Mouse (Mus musculus) embryonic fibroblast, embryonic 13.5 days (primary cell): ENCODE measurements around the gene Ksr1. TPM values are rescaled to one million over a fixed set of nuclear protein-coding genes. Genes with fewer than 3 reads are reported as not detected.

Experiments used
- H3K27ac ChIP-seq: 2 replicates; pipeline ENCODE4 v1.5.1; 2012; ENCODE audit warnings: low read length, control low read depth, inconsistent platforms; ENCODE audit not compliant: insufficient read depth
- H3K4me1 ChIP-seq: 2 replicates; pipeline ENCODE4 v1.6.1; 2011; ENCODE audit warnings: low read length; ENCODE audit not compliant: control insufficient read depth, insufficient read depth
- H3K4me3 ChIP-seq: 2 replicates; pipeline ENCODE4 v1.5.1; 2011; ENCODE audit warnings: mild to moderate bottlenecking, control low read depth, low read length; ENCODE audit not compliant: insufficient read depth
- CTCF ChIP-seq: IDR thresholded peaks from 2 replicates; pipeline ENCODE4 v1.5.1; 2011; ENCODE audit warnings: mild to moderate bottlenecking, control low read depth, low read length, moderate library complexity, borderline replicate concordance; ENCODE audit not compliant: insufficient read depth
- POLR2A ChIP-seq: IDR thresholded peaks from 2 replicates; pipeline ENCODE4 v1.6.1; 2011; ENCODE audit warnings: low read depth, mild to moderate bottlenecking, control low read depth, low read length, moderate library complexity
- polyA plus RNA-seq: library from polyadenylated mRNA; stranded (reverse); fragments of >200 nt; gene quantifications from 2 replicates; pipeline ENCODE4 v1.2.4, GENCODE M21; 2011; ENCODE audit warnings: low read depth; ENCODE audit not compliant: missing spikeins, insufficient read length

Gene Ksr1
- polyA plus RNA-seq, 1 experiment: 3.4 TPM

GRCm38 (mm10) chr11:79138621-79139020 lies 7.6 kb downstream of the Ksr1 start:
- no peak overlapping the region for H3K27ac ChIP-seq
- peaks cover 6% of the 10 kb centered on the region; the same call in 1 of the 2 replicates for H3K4me1 ChIP-seq
- no peak for TF ChIP-seq CTCF
- no peak for TF ChIP-seq POLR2A
- H3K4me3 ChIP-seq: no peak overlapping the region

GRCm38 (mm10) chr11:79137245-79137644 lies 9.0 kb downstream of the Ksr1 start:
- H3K4me1 ChIP-seq: peaks cover 6% of the 10 kb centered on the region; the same call in 1 of the 2 replicates
- TF ChIP-seq CTCF (no peak), POLR2A (no peak)
- H3K4me3 ChIP-seq: no peak overlapping the region
- no peak overlapping the region for H3K27ac ChIP-seq

GRCm38 (mm10) chr11:79135685-79136360 lies 10.4 kb downstream of the Ksr1 start:
- Histone ChIP-seq H3K27ac (no peak overlapping the region), H3K4me3 (no peak overlapping the region), H3K4me1 (no peaks in the 10 kb centered on the region; the same call in 1 of the 2 replicates)
- TF ChIP-seq CTCF (no peak), POLR2A (no peak)

DNA sequence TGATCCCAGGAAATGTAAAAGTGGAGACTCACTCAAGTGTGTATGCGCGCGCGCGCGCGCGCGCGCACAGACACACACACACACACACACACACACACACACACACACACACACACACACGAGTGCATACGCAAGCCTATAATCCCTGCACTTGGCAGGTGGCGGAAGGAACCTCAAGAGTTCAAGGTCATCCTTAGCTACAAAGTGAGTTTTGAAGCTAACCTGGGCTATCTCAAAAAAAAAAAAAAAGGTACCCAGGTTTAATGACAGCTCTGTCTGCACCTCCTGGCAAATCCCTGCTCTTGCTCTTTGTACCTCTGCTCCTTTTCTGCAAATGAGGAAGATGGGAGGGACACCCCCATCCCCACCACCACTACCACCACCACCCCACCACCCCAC lies 11.1 kb downstream of the Ksr1 start:
- H3K4me3 ChIP-seq: no peak overlapping the region
- H3K27ac ChIP-seq: no peak overlapping the region
- no peaks in the 10 kb centered on the region; the same call in 1 of the 2 replicates for H3K4me1 ChIP-seq
- TF ChIP-seq CTCF: no peak
- no peak for TF ChIP-seq POLR2A

DNA sequence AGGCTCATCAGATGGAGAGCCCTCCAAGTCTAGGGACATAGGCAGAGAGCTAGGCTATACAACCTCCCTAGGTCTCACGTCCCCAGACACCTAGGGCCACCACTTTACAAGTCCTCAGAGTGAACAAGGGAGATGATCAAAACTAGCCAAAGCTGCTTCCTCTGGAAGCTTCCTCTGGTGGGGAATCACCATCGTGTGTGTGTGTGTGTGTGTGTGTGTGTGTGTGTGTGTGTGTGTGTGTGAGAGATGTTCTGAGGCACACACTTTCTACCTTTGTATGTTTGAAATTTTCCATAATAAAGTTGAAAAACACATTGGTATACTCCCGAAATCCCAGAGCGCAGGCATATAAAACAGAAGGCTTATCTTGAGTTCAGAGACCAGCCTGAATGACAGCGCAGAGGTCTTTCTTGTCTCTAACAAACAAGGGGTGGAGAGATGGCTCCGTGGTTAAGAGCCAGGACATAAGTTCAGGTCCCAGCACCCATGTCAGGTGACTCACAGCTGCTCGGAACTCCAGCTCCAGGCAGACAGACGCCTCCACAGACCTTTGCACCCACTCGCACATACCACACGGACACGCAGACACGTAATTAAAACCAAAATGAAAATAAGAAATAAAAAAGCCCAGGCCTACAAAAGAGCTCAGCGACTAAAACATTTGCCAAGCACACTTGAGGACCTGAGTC lies 11.6 kb downstream of the Ksr1 start:
- Histone ChIP-seq H3K4me3 (no peak overlapping the region), H3K4me1 (no peaks in the 10 kb centered on the region; the same call in 1 of the 2 replicates), H3K27ac (no peak overlapping the region)
- TF ChIP-seq POLR2A (no peak), CTCF (no peak)

DNA sequence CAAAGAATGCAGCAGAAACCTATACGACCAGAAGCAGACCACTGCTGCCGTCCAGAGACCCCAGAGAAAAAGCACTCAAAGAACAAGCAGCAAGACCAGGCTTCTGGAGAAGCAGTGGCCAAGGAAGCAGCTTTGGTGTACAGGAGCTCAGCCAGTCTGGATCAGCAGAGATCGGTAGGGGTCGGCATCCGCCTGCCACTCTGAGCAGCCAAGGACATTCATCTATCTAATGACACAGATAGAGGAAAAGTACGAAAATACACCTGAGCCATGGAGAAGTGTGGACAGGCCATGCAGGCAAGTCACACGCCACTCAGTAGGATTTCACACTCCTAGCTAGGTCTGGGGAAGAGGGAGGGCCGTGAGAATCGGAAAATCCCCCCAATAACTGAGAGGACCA lies 12.2 kb downstream of the Ksr1 start:
- Histone ChIP-seq H3K27ac (no peak overlapping the region), H3K4me3 (no peak overlapping the region), H3K4me1 (no peaks in the 10 kb centered on the region; the same call in 1 of the 2 replicates)
- TF ChIP-seq POLR2A (no peak), CTCF (no peak)

DNA sequence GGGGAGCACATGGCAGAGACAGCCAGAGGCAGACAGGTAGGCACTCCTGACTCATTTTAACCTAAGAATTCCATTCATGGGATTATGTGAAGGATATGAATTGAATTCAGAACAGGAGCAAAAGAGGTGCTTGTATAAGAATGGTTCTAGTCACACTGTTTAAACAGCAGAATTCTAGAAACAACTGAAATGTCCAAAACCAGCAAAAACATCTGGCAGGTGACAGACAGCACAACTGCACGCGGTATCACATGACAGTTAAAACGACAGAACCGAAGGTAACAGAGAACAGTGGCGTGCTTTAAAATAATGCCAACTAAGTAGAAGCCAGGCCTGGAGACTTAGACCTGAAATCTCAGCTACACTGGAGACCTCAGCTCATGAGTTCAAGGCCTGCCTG lies 13.2 kb downstream of the Ksr1 start:
- no peaks in the 10 kb centered on the region; the same call in 1 of the 2 replicates for H3K4me1 ChIP-seq
- H3K27ac ChIP-seq: no peak overlapping the region

GRCm38 (mm10) chr11:79131949-79132411 lies 14.2 kb downstream of the Ksr1 start:
- Histone ChIP-seq H3K4me3 (no peak overlapping the region), H3K27ac (no peak overlapping the region), H3K4me1 (no peaks in the 10 kb centered on the region; the same call in 1 of the 2 replicates)
- TF ChIP-seq CTCF (no peak), POLR2A (no peak)

More for the DNA sequence above, 13.2 kb downstream of the Ksr1 start:
- TF ChIP-seq CTCF: no peak
- TF ChIP-seq POLR2A: no peak
- no peak overlapping the region for H3K4me3 ChIP-seq

- Histone ChIP-seq H3K4me1 (no peaks in the 10 kb centered on the region), H3K4me3 (no peak overlapping the region), H3K27ac (no peak overlapping the region)
- no peak for TF ChIP-seq CTCF
- no peak for TF ChIP-seq POLR2A
These were observed 16.5 kb downstream of the Ksr1 start for GRCm38 (mm10) chr11:79129388-79130356.
